Mouse (Mus musculus) inflammation-experienced regulatory T-cells (primary cell): ENCODE measurements around the gene Crtc3. TPM values are rescaled to one million over a fixed set of nuclear protein-coding genes. Genes with fewer than 3 reads are reported as not detected.

ENCODE experiments used
- polyA plus RNA-seq, 2 experiments: library from polyadenylated mRNA; unstranded; fragments of 100-300 nt; shearing (Covaris generic); gene quantifications; one replicate each; pipeline ENCODE4 v1.2.1; 2017

Gene Crtc3
- 10 to 100 TPM; 65.0 to 82.6 TPM for polyA plus RNA-seq

GRCm38 (mm10) chr7:80688556-80689220 is at the start of gene Crtc3:
Gene Crtc3 (minus strand): TSS chr7:80688877.

Other genes starting within 250 kb of the Crtc3 start
- 1 to 10 TPM; 7.1 to 8.8 TPM for gene Blm, start 153.8 kb downstream of the Crtc3 start, polyA plus RNA-seq
- 100 to 1,000 TPM; 205 to 207 TPM for gene Iqgap1, start 137.1 kb upstream of the Crtc3 start, polyA plus RNA-seq
- gene Zscan2, start 172.0 kb upstream of the Crtc3 start, polyA plus RNA-seq, result 1 to 10 TPM; 1.5 to 1.8 TPM
- 10 to 100 TPM; 33.3 to 36.5 TPM for gene Wdr73, start 212.4 kb upstream of the Crtc3 start, polyA plus RNA-seq
- 10 to 100 TPM; 43.1 to 61.7 TPM for gene Nmb, start 216.2 kb upstream of the Crtc3 start, polyA plus RNA-seq